Mouse (Mus musculus) neural tube, embryonic 14.5 days (tissue): ENCODE results near the gene Klk12. TPM values are rescaled to one million over a fixed set of nuclear protein-coding genes. Genes with fewer than 3 reads are reported as not detected.

ENCODE experiments used
- ATAC-seq: fragments of 200-750 bp; cut with Nextera tagmentation; 2 replicates; pipeline ENCODE4 v1.8.0; 2017; ENCODE audit warnings: low read depth, mild to moderate bottlenecking, moderate TSS enrichment, moderate library complexity
- H3K27ac ChIP-seq: fragments of 300-500 bp; sonication (generic); 2 replicates; pipeline ENCODE4 v1.5.1; 2014; ENCODE audit warnings: low read depth, mild to moderate bottlenecking, control low read depth, low read length, moderate library complexity, mixed read lengths
- H3K27me3 ChIP-seq: fragments of 300-500 bp; sonication (generic); 2 replicates; pipeline ENCODE4 v1.6.1; 2014; ENCODE audit warnings: low read length; ENCODE audit not compliant: control insufficient read depth, insufficient read depth
- H3K36me3 ChIP-seq: fragments of 300-500 bp; sonication (generic); 2 replicates; pipeline ENCODE4 v1.6.1; 2014; ENCODE audit warnings: low read length, mixed read lengths; ENCODE audit not compliant: control insufficient read depth, insufficient read depth
- H3K4me1 ChIP-seq: fragments of 300-500 bp; sonication (generic); 2 replicates; pipeline ENCODE4 v1.6.1; 2014; ENCODE audit warnings: low read length; ENCODE audit not compliant: control insufficient read depth, insufficient read depth
- H3K4me2 ChIP-seq: fragments of 300-500 bp; sonication (generic); 2 replicates; pipeline ENCODE4 v1.6.1; 2014; ENCODE audit warnings: mild to moderate bottlenecking, low read depth, low read length, control low read depth
- H3K4me3 ChIP-seq: fragments of 300-500 bp; sonication (generic); 2 replicates; pipeline ENCODE4 v1.5.1; 2014; ENCODE audit warnings: low read depth, low read length, control low read depth, mixed read lengths
- H3K9ac ChIP-seq: fragments of 300-500 bp; sonication (generic); replicated peaks from 2 replicates; pipeline ENCODE4 v1.6.1; 2014; ENCODE audit warnings: low read depth, mild to moderate bottlenecking, control low read depth, low read length, mixed read lengths
- H3K9me3 ChIP-seq: fragments of 300-500 bp; sonication (generic); 2 replicates; pipeline ENCODE4 v1.6.1; 2016; ENCODE audit warnings: low read length; ENCODE audit not compliant: control insufficient read depth
- WGBS: fragments of 180-500 bp; shearing (Covaris S2); extraction: QIAGEN DNeasy Blood & Tissue Kit; methylation state at CpG from one replicate; pipeline ENCODE4 v1.1.7; 2014; 5-methylcytosine and 5-hydroxymethylcytosine counted together
- polyA plus RNA-seq: library from polyadenylated mRNA; unstranded; fragments of >200 nt; fragmentation: Nextera tagmentation; extraction: Ambion mirVana; gene quantifications from 2 replicates; pipeline ENCODE4 v1.2.1, GENCODE M21; 2014

Klk12 gene
- polyA plus RNA-seq, result not detected in 2 replicates

- Histone ChIP-seq H3K9me3 (no peaks in the 10 kb centered on the region), H3K4me3 (no peak within 1 kb of the TSS), H3K4me1 (no peaks in the 10 kb centered on the region), H3K4me2 (no peak within 1 kb of the TSS), H3K36me3 (no peaks in the 10 kb centered on the region), H3K9ac (no peak within 1 kb of the TSS), H3K27ac (no peak within 1 kb of the TSS), H3K27me3 (no peaks in the 10 kb centered on the region)
- WGBS, result 75% methylated on average over 4 of the region's 4 CpGs
- no peak for ATAC-seq
Observed at GRCm38 (mm10) chr7:43768597-43768996, at the start of gene Klk12. Gene Klk12, plus strand, starts transcription at chr7:43768897.

- 53% methylated on average over 1 of the region's 1 CpGs for WGBS
- H3K27me3 ChIP-seq, result no peaks in the 10 kb centered on the region
- no peak overlapping the region for H3K9ac ChIP-seq
- no peaks in the 10 kb centered on the region for H3K36me3 ChIP-seq
- H3K9me3 ChIP-seq, result no peaks in the 10 kb centered on the region
- H3K27ac ChIP-seq, result no peak overlapping the region
- no peak overlapping the region for H3K4me3 ChIP-seq
- no peak overlapping the region for H3K4me2 ChIP-seq
- no peaks in the 10 kb centered on the region for H3K4me1 ChIP-seq
- ATAC-seq, result no peak
Observed at GRCm38 (mm10) chr7:43747788-43748187, 20.9 kb upstream of the Klk12 start.

- H3K9me3 ChIP-seq, result no peaks in the 10 kb centered on the region
- H3K36me3 ChIP-seq, result no peaks in the 10 kb centered on the region
- H3K4me3 ChIP-seq, result no peak overlapping the region
- H3K4me2 ChIP-seq, result no peak overlapping the region
- no peak overlapping the region for H3K27ac ChIP-seq
- H3K27me3 ChIP-seq, result no peaks in the 10 kb centered on the region
- H3K4me1 ChIP-seq, result no peaks in the 10 kb centered on the region
- H3K9ac ChIP-seq, result no peak overlapping the region
- 82% methylated on average over 2 of the region's 2 CpGs for WGBS
- no peak for ATAC-seq
Observed at GRCm38 (mm10) chr7:43752806-43753205, 15.9 kb upstream of the Klk12 start.

- Histone ChIP-seq H3K4me2 (no peak overlapping the region), H3K9ac (no peak overlapping the region), H3K4me3 (no peak overlapping the region), H3K27ac (no peak overlapping the region), H3K9me3 (no peaks in the 10 kb centered on the region), H3K27me3 (no peaks in the 10 kb centered on the region), H3K36me3 (no peaks in the 10 kb centered on the region), H3K4me1 (no peaks in the 10 kb centered on the region)
- 60% methylated on average over 8 of the region's 8 CpGs for WGBS
- no peak for ATAC-seq
Observed at GRCm38 (mm10) chr7:43766484-43766883, 2.2 kb upstream of the Klk12 start.

- 93% methylated on average over 8 of the region's 8 CpGs for WGBS
Observed at GRCm38 (mm10) chr7:43769636-43770035, 939 bp downstream of the Klk12 start.

GRCm38 (mm10) chr7:43770701-43771100, 2.0 kb downstream of the Klk12 start:
- Histone ChIP-seq H3K9me3 (no peaks in the 10 kb centered on the region), H3K4me1 (no peaks in the 10 kb centered on the region), H3K9ac (no peak overlapping the region), H3K36me3 (no peaks in the 10 kb centered on the region), H3K27me3 (no peaks in the 10 kb centered on the region), H3K4me3 (no peak overlapping the region), H3K4me2 (no peak overlapping the region), H3K27ac (no peak overlapping the region)
- no peak for ATAC-seq
- WGBS, result 97% methylated on average over 10 of the region's 10 CpGs

More at GRCm38 (mm10) chr7:43769636-43770035, 939 bp downstream of the Klk12 start:
- H3K27me3 ChIP-seq, result no peaks in the 10 kb centered on the region
- H3K4me3 ChIP-seq, result no peak overlapping the region
- no peaks in the 10 kb centered on the region for H3K9me3 ChIP-seq
- H3K4me2 ChIP-seq, result no peak overlapping the region
- no peak overlapping the region for H3K27ac ChIP-seq
- no peaks in the 10 kb centered on the region for H3K4me1 ChIP-seq
- ATAC-seq, result no peak
- H3K36me3 ChIP-seq, result no peaks in the 10 kb centered on the region
- H3K9ac ChIP-seq, result no peak overlapping the region

GRCm38 (mm10) chr7:43771916-43772315, 3.2 kb downstream of the Klk12 start:
- H3K4me1 ChIP-seq, result no peaks in the 10 kb centered on the region
- H3K4me3 ChIP-seq, result no peak overlapping the region
- no peak overlapping the region for H3K4me2 ChIP-seq
- 91% methylated on average over 6 of the region's 6 CpGs for WGBS
- H3K9ac ChIP-seq, result no peak overlapping the region
- no peaks in the 10 kb centered on the region for H3K27me3 ChIP-seq
- no peak for ATAC-seq
- no peaks in the 10 kb centered on the region for H3K9me3 ChIP-seq
- no peak overlapping the region for H3K27ac ChIP-seq
- no peaks in the 10 kb centered on the region for H3K36me3 ChIP-seq

- Histone ChIP-seq H3K36me3 (no peaks in the 10 kb centered on the region), H3K9me3 (no peaks in the 10 kb centered on the region), H3K4me3 (no peak overlapping the region), H3K27me3 (no peaks in the 10 kb centered on the region), H3K4me1 (no peaks in the 10 kb centered on the region), H3K9ac (no peak overlapping the region), H3K27ac (no peak overlapping the region), H3K4me2 (no peak overlapping the region)
- 77% methylated on average over 3 of the region's 3 CpGs for WGBS
- no peak for ATAC-seq
Observed at GRCm38 (mm10) chr7:43772901-43773300, 4.2 kb downstream of the Klk12 start.

GRCm38 (mm10) chr7:43774364-43774763, 5.7 kb downstream of the Klk12 start, which contains the start of gene Klk11:
Gene Klk11, plus strand, starts transcription at chr7:43774604.
- 97% methylated on average over 5 of the region's 5 CpGs for WGBS
- Histone ChIP-seq H3K36me3 (no peaks in the 10 kb centered on the region), H3K27me3 (no peaks in the 10 kb centered on the region), H3K4me3 (no peak within 1 kb of the TSS), H3K4me2 (no peak within 1 kb of the TSS), H3K27ac (no peak within 1 kb of the TSS), H3K9ac (no peak within 1 kb of the TSS), H3K9me3 (no peaks in the 10 kb centered on the region), H3K4me1 (no peaks in the 10 kb centered on the region)
- no peak for ATAC-seq
